Mouse (Mus musculus): ENCODE data around the gene 4930452B06Rik. TPM values are rescaled to one million over a fixed set of nuclear protein-coding genes. Genes with fewer than 3 reads are reported as not detected.

Gene 4930452B06Rik
- total and polyA plus RNA-seq, 3 experiments = not detected

DNA sequence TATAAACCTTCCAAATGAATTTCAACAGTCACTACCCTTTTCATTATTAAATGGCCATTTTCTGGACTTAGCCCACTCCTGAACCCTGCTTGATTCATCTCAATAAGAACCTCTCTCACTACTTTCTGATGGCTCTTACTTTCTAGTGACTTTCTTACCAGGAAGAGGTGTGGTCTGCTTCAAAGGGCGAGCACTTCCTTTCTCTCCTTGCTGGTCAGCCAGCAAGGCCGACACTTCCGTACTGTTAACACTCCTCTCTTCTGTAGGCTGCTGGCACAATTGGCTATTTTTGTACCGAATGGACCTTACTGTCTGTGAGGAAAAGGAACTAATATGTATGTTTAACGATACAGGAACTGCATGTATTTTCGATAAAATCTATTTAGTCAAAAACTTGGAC, 148.4 kb downstream of the 4930452B06Rik start:
- H3K79me2 ChIP-seq (ENCODE audit: control insufficient read depth, insufficient read depth, low read length, poor library complexity) = no peaks in the 10 kb centered on the region
- H3K4me1 ChIP-seq (ENCODE audit: control insufficient read depth in 1 of 2, insufficient read depth in 2 of 2, low read length in 2 of 2) = no peaks in the 10 kb centered on the region
- no peaks in the 10 kb centered on the region for H3K27me3 ChIP-seq (ENCODE audit: control insufficient read depth in 1 of 2, insufficient read depth in 2 of 2, low read length in 2 of 2)
- no peak overlapping the region for H3K9ac ChIP-seq (ENCODE audit: control insufficient read depth, low read depth, low read length, poor library complexity, severe bottlenecking)
- DNase-seq (ENCODE audit: low read depth, low spot score) = no peak
- no peak overlapping the region for H3K27ac ChIP-seq (ENCODE audit: control insufficient read depth, low read depth, low read length)
- H3K36me3 ChIP-seq (ENCODE audit: control insufficient read depth in 1 of 2, insufficient read depth in 2 of 2, low read length in 2 of 2) = no peaks in the 10 kb centered on the region
- H3K4me3 ChIP-seq (ENCODE audit: control insufficient read depth in 1 of 2, insufficient read depth in 1 of 2, low read depth in 2 of 2, low read length in 2 of 2) = no peak overlapping the region
- TF ChIP-seq MAZ (IDR thresholded peaks at IDR 0.05; ENCODE audit: low read depth, low read length) = no peak
- no peak for TF ChIP-seq MYC (IDR thresholded peaks at IDR 0.05; ENCODE audit: low read depth, low read length)
- no peak for TF ChIP-seq SIN3A (IDR thresholded peaks at IDR 0.05; ENCODE audit: low read length)
- no peak for TF ChIP-seq MAFK (IDR thresholded peaks at IDR 0.05; ENCODE audit: borderline replicate concordance, low read depth, low read length)
- no peaks in the 10 kb centered on the region for H3K9me3 ChIP-seq (replicated peaks; ENCODE audit: insufficient read depth, low read length)

DNA sequence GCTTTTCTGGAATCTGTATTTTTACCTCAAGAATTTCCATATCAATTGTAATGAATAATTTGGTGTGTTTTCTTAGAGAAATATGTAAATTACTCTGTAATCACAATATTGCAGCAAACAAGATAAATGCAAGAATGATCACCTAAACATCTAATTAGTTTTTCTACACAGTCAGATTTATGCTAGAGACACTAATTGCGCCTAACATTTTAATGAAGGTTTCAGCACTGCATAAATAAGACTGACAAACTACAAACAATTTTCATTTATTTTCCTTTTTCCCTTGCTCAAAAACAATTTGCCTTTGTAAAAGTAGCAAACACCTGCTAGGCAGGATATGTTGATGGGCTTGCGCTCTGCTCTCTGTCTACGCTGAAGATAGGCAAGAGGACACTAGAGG, 152.0 kb downstream of the 4930452B06Rik start:
- TF ChIP-seq POLR2A (IDR thresholded peaks at IDR 0.05; ENCODE audit: control insufficient read depth in 1 of 2, insufficient read depth in 1 of 2, low read depth in 1 of 2, low read length in 2 of 2, poor library complexity in 1 of 2) = no peak
- no peak for TF ChIP-seq JUND (IDR thresholded peaks at IDR 0.05; ENCODE audit: low read depth, low read length)
- TF ChIP-seq HCFC1 (IDR thresholded peaks at IDR 0.05; ENCODE audit: low read depth, low read length) = no peak
- no peak for TF ChIP-seq MAZ (IDR thresholded peaks at IDR 0.05; ENCODE audit: low read depth, low read length)
- TF ChIP-seq ETS1 (IDR thresholded peaks at IDR 0.05; ENCODE audit: low read depth, low read length) = no peak
- TF ChIP-seq E2F4 (IDR thresholded peaks at IDR 0.05; ENCODE audit: borderline replicate concordance, low read depth, low read length) = no peak
- no peak for TF ChIP-seq ELF1 (IDR thresholded peaks at IDR 0.05; ENCODE audit: low read depth, low read length)
- no peak for TF ChIP-seq NELFE (IDR thresholded peaks at IDR 0.05; ENCODE audit: low read depth, low read length)
- TF ChIP-seq MYB (IDR thresholded peaks at IDR 0.05; ENCODE audit: low read depth, low read length) = no peak
- no peak for TF ChIP-seq TAL1 (IDR thresholded peaks at IDR 0.05; ENCODE audit: low read length)
- TF ChIP-seq RAD21 (IDR thresholded peaks at IDR 0.05; ENCODE audit: low read depth, low read length) = no peak
- no peak for TF ChIP-seq BHLHE40 (IDR thresholded peaks at IDR 0.05; ENCODE audit: borderline replicate concordance, low read depth, low read length)
- no peak for TF ChIP-seq CHD1 (IDR thresholded peaks at IDR 0.05; ENCODE audit: low read depth, low read length)
- Histone ChIP-seq H3K9ac (ENCODE audit: control insufficient read depth, low read depth, low read length, poor library complexity, severe bottlenecking) (no peak overlapping the region), H3K79me2 (ENCODE audit: control insufficient read depth, insufficient read depth, low read length, poor library complexity) (no peaks in the 10 kb centered on the region), H3K27me3 (ENCODE audit: control insufficient read depth in 1 of 2, insufficient read depth in 2 of 2, low read length in 2 of 2) (no peaks in the 10 kb centered on the region), H3K9me3 (replicated peaks; ENCODE audit: insufficient read depth, low read length) (no peaks in the 10 kb centered on the region), H3K36me3 (ENCODE audit: control insufficient read depth in 1 of 2, insufficient read depth in 2 of 2, low read length in 2 of 2) (no peaks in the 10 kb centered on the region), H3K4me1 (ENCODE audit: control insufficient read depth in 1 of 2, insufficient read depth in 2 of 2, low read length in 2 of 2) (no peaks in the 10 kb centered on the region), H3K4me3 (ENCODE audit: control insufficient read depth in 1 of 2, insufficient read depth in 1 of 2, low read depth in 2 of 2, low read length in 2 of 2) (no peak overlapping the region), H3K27ac (ENCODE audit: control insufficient read depth, low read depth, low read length) (no peak overlapping the region)
- DNase-seq (ENCODE audit: low read depth, low spot score) = no peak

DNA sequence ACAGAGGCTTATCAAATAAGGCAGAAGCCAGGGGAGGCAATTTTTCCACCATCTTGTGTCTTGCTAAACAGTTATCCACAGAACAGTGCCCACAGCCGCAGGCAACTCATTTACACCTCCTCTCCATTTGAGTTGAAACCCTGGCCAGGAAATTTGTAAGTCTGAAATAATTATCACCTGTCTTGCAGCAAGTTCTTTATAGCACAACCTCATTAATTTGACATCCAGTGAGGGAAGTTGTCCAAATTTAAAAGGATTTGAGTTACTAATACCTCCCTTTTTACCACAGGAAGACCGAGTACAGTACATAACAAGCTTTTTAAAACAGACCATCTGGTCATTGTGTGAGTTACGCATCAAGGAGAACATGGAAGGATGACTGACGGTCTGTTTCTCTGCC, 154.8 kb downstream of the 4930452B06Rik start:
- TF ChIP-seq MAFK (IDR thresholded peaks at IDR 0.05; ENCODE audit: borderline replicate concordance, low read depth, low read length) = no peak
- TF ChIP-seq POLR2AphosphoS5 (IDR thresholded peaks at IDR 0.05; ENCODE audit: borderline replicate concordance, low read depth, low read length) = no peak
- TF ChIP-seq UBTF (IDR thresholded peaks at IDR 0.05; ENCODE audit: borderline replicate concordance, insufficient read depth, low read depth, low read length) = no peak
- TF ChIP-seq ZC3H11A (IDR thresholded peaks at IDR 0.05; ENCODE audit: low read depth, low read length) = no peak
- TF ChIP-seq ETS1 (IDR thresholded peaks at IDR 0.05; ENCODE audit: low read depth, low read length) = no peak
- TF ChIP-seq RCOR1 (IDR thresholded peaks at IDR 0.05; ENCODE audit: low read depth, low read length) = no peak
- no peak for TF ChIP-seq MYC (IDR thresholded peaks at IDR 0.05; ENCODE audit: low read depth, low read length)
- TF ChIP-seq MXI1 (IDR thresholded peaks at IDR 0.05; ENCODE audit: low read depth, low read length) = no peak
- no peak for TF ChIP-seq ZMIZ1 (IDR thresholded peaks at IDR 0.05; ENCODE audit: low read depth, low read length)
- no peak for TF ChIP-seq SMC3 (IDR thresholded peaks at IDR 0.05; ENCODE audit: low read depth, low read length)
- no peak overlapping the region for H3K27ac ChIP-seq (ENCODE audit: control insufficient read depth, low read depth, low read length)
- DNase-seq (ENCODE audit: low read depth, low spot score) = no peak

More for the DNA sequence above, 154.8 kb downstream of the 4930452B06Rik start:
- H3K79me2 ChIP-seq (ENCODE audit: control insufficient read depth, insufficient read depth, low read length, poor library complexity) = no peaks in the 10 kb centered on the region
- H3K4me1 ChIP-seq (ENCODE audit: control insufficient read depth in 1 of 2, insufficient read depth in 2 of 2, low read length in 2 of 2) = no peaks in the 10 kb centered on the region
- no peaks in the 10 kb centered on the region for H3K27me3 ChIP-seq (ENCODE audit: control insufficient read depth in 1 of 2, insufficient read depth in 2 of 2, low read length in 2 of 2)
- H3K36me3 ChIP-seq (ENCODE audit: control insufficient read depth in 1 of 2, insufficient read depth in 2 of 2, low read length in 2 of 2) = no peaks in the 10 kb centered on the region
- H3K9ac ChIP-seq (ENCODE audit: control insufficient read depth, low read depth, low read length, poor library complexity, severe bottlenecking) = no peak overlapping the region
- H3K4me3 ChIP-seq (ENCODE audit: control insufficient read depth in 1 of 2, insufficient read depth in 1 of 2, low read depth in 2 of 2, low read length in 2 of 2) = no peak overlapping the region
- H3K9me3 ChIP-seq (replicated peaks; ENCODE audit: insufficient read depth, low read length) = no peaks in the 10 kb centered on the region
